Mouse (Mus musculus) E14TG2a.4 (cell line): ENCODE data around the gene Tbc1d1.

Experiments
- H3K27me3 ChIP-seq: 2 replicates; pipeline ENCODE4 v1.6.1; 2014; ENCODE audit warnings: low read length, control low read depth; ENCODE audit not compliant: insufficient read depth
- H3K36me3 ChIP-seq: 2 replicates; pipeline ENCODE4 v1.6.1; 2014; ENCODE audit warnings: low read length, control low read depth; ENCODE audit not compliant: insufficient read depth
- H3K4me1 ChIP-seq: replicated peaks from 2 replicates; pipeline ENCODE4 v1.6.1; 2014; ENCODE audit warnings: low read depth, low read length, control low read depth
- H3K4me3 ChIP-seq: replicated peaks from 2 replicates; pipeline ENCODE4 v1.5.1; 2014; ENCODE audit warnings: mild to moderate bottlenecking, low read length
- H3K9me3 ChIP-seq: 2 replicates; pipeline ENCODE4 v1.6.1; 2014; ENCODE audit warnings: low read length, control low read depth
- CTCF ChIP-seq: conservative IDR thresholded peaks from 2 replicates; pipeline ENCODE4 v1.5.1; 2014; ENCODE audit warnings: low read length
- NANOG ChIP-seq: IDR thresholded peaks from 2 replicates; pipeline ENCODE4 v1.6.1; 2014; ENCODE audit warnings: borderline replicate concordance, low read length, mixed read lengths
- POU5F1 ChIP-seq: IDR thresholded peaks from 2 replicates; pipeline ENCODE4 v1.6.1; 2014; ENCODE audit warnings: low read length, borderline replicate concordance

The Tbc1d1 gene

DNA sequence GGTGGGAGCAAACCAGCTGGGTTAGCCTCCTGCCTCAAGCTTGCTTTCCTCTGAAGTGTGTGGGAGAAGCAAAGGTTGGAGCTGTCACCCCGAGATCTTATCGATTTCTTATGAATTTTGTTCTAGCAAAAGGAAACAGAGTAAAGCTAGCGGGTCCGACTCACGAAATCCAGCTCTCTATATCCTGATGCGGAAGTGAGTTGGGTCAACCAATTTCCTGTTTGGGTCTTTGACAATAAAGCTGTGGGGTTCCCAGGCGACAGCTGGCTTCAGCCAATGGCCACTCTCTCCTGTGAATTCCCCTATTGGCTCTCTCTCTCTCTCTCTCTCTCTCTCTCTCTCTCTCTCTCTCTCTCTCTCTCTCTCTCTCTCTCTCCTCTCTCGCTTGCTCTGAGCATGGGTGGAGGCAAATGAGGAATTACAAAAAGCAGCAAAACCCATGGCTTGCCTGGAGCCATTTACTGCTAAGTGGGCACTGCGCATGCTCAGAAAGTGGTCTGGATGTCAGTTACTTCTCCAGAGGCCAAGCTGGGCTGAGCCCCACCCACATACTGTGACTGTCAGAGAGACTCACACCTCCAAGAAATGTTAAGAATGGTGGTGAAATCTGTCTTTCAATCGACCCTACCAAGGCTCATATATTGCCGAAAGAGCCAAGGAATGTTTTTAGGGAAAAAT lies 224.7 kb downstream of the Tbc1d1 start:
- peaks cover 5% of the 10 kb centered on the region; the same call in 1 of the 2 replicates for H3K27me3 ChIP-seq
- no peak for TF ChIP-seq POU5F1
- no peak for TF ChIP-seq NANOG
- no peak for TF ChIP-seq CTCF
- H3K4me1 ChIP-seq: peaks cover 83% of the 10 kb centered on the region
- no peaks in the 10 kb centered on the region for H3K9me3 ChIP-seq
- 0 out of 2 replicates have a peak overlapping the region, but pooled peaks have one; percentile 5 for H3K4me3 ChIP-seq
- H3K36me3 ChIP-seq: no peaks in the 10 kb centered on the region

DNA sequence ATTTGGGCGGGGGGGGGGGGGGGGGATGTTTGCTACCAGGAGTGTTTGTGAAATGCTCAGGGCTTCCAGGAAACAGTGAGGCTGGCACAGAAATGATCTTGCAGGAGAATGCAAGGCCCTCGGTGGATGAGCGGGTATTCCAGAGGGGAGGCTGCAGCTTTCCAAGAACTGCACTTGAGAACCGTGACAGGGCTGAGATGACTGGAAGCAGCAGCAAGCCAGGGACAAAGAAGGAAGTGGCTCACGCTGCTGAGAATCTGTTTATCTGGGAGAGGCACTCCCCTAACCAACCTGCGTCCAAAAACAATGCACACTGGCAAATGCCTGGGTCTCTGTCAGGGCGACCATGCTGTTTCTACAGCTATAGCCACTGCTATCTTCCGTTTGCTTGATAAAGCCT lies 225.4 kb downstream of the Tbc1d1 start:
- H3K27me3 ChIP-seq: peaks cover 5% of the 10 kb centered on the region; the same call in 1 of the 2 replicates
- peaks cover 83% of the 10 kb centered on the region for H3K4me1 ChIP-seq
- no peaks in the 10 kb centered on the region for H3K36me3 ChIP-seq
- no peak for TF ChIP-seq POU5F1
- H3K4me3 ChIP-seq: peak overlapping the region; percentile 27; the same call in 1 of the 2 replicates
- no peaks in the 10 kb centered on the region for H3K9me3 ChIP-seq

DNA sequence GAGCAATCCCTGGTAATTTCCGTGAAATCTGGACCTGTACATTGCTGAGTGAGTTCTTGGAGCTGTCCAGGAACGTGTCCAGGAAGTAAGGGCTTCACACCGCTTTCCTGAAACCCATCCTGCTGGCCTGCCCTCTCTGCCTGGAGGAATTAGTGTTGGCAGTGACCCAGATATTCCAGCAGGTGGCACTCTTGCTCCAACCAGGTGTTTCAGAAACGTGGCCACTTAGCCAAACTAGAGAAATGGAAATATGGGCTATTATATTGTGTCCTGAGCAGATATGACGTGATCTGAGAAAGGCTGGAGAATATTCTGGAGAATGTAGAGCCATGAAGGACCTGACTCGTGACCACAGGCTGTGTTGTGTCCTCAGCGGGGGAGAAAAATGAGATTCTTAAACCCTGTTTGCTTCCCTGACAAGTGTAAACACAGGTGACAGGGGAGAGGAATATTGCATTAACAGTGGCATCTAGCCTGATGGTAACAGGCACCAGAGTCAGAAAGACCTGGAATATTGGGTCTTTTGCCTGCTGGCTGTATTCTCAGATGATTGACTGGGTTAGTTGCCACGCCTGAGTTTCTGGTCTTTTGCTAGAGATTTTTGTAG lies 226.4 kb downstream of the Tbc1d1 start:
- Histone ChIP-seq H3K9me3 (no peaks in the 10 kb centered on the region), H3K36me3 (no peaks in the 10 kb centered on the region), H3K4me3 (no peak overlapping the region), H3K4me1 (peaks cover 93% of the 10 kb centered on the region), H3K27me3 (peaks cover 5% of the 10 kb centered on the region; the same call in 1 of the 2 replicates)
- TF ChIP-seq NANOG (no peak), POU5F1 (no peak), CTCF (peak; percentile 90)

DNA sequence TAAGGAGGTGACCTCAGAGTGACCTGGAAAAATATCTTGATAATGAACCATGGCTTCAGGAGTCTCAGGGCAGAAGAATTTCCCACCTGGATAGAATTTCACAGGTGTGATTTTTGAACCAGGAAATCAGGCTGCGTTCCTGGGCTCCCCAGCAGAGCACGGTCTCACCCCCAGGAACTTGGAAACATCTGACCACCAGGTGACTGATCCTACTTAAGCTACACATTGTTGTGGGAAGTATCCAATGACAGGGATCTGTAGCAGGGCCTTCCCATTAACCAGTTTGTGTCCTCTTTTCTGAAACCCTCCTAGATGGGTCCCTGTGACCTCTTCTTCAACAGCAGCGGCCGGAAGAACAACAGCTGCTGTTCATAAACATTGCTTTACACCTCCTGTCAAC lies 227.1 kb downstream of the Tbc1d1 start:
- Histone ChIP-seq H3K27me3 (peaks cover 1% of the 10 kb centered on the region; the same call in 1 of the 2 replicates), H3K36me3 (no peaks in the 10 kb centered on the region), H3K9me3 (no peaks in the 10 kb centered on the region), H3K4me3 (no peak overlapping the region), H3K4me1 (peaks cover 96% of the 10 kb centered on the region)
- TF ChIP-seq POU5F1 (no peak), NANOG (no peak), CTCF (no peak)

DNA sequence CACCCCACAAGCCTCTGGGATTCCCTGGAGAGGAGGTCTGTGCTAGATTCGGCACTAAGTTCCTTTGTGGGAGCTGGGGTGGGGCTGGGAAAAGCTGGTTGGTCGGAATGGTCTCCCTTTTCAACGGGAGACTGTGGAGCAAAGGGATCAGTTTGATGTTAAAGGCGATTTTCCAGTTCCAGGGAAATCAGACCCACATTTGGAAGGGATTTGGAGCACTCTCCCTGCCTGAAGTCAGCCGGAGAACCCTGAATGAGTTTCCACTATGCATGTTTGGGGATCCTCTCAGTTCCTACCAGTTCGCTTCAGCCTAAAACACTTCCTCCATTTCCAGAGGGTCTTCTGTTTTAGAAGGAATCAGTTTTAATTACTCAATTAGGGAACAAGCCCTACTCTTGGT lies 228.4 kb downstream of the Tbc1d1 start:
- Histone ChIP-seq H3K9me3 (no peaks in the 10 kb centered on the region), H3K27me3 (no peaks in the 10 kb centered on the region), H3K4me3 (no peak overlapping the region), H3K36me3 (no peaks in the 10 kb centered on the region), H3K4me1 (peaks cover 96% of the 10 kb centered on the region)
- TF ChIP-seq POU5F1 (no peak), CTCF (no peak), NANOG (no peak)

DNA sequence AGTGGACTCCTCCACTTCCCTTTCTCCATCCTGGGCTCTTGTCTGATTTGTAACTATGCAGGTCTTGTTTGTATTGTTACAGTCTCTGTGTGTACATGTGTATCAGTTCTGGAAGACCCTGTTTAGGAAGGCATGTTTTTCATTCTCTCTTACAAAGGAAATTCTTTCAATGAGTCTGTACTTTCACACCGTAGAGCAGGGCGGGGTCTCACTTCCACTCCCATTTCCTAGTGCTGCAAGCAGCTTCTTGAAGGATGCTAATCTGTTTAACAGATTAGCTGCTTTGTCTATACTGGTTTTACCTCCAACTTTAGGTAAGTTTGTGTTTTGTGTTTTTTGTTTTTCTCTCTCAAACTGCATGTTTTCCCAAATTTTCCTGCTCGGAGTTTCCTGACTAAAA lies 230.9 kb downstream of the Tbc1d1 start:
- peaks cover 94% of the 10 kb centered on the region for H3K4me1 ChIP-seq
- H3K36me3 ChIP-seq: no peaks in the 10 kb centered on the region
- no peaks in the 10 kb centered on the region for H3K27me3 ChIP-seq
- H3K4me3 ChIP-seq: no peak overlapping the region
- no peak for TF ChIP-seq NANOG
- no peaks in the 10 kb centered on the region for H3K9me3 ChIP-seq

DNA sequence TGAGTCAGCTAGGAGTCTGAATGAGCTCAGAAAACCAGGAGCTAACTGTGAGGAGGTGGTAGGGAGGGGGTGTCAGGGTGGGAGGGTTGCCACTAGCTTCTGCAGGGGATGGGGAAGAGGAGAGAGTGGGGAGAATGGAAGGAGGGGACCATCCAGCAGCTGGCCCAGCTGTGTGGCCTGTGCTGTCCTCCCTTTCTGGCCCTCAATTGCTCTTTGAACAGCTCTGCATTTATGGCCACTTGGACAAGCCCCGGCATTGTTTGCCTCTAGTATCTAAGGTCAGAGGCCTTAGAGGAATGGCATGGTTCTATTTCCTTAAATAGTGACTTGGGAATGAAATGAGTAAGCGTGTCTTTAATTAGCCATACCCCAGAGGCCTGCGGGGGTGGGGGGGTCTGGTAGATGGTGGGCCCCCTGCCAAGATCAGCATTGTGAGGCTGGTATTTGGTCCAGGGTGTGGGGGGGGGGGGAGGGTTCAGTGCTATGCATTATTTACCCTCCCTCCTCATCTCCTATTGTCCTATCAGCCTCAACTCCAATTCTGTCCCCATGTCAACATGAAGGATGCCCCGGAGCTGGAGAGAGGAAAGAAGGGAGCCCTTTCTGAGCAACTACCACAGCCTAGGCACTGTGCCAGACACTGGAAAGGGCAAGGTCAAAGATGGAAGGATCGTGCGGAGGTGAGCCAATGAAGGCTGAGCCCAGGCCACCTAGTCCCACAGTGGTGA lies 233.3 kb downstream of the Tbc1d1 start:
- peaks cover 10% of the 10 kb centered on the region; the same call in 1 of the 2 replicates for H3K36me3 ChIP-seq
- H3K27me3 ChIP-seq: no peaks in the 10 kb centered on the region
- TF ChIP-seq CTCF (no peak), POU5F1 (no peak), NANOG (no peak)
- peak overlapping the region; percentile 35 for H3K4me3 ChIP-seq
- H3K9me3 ChIP-seq: no peaks in the 10 kb centered on the region
- peaks cover 92% of the 10 kb centered on the region for H3K4me1 ChIP-seq

DNA sequence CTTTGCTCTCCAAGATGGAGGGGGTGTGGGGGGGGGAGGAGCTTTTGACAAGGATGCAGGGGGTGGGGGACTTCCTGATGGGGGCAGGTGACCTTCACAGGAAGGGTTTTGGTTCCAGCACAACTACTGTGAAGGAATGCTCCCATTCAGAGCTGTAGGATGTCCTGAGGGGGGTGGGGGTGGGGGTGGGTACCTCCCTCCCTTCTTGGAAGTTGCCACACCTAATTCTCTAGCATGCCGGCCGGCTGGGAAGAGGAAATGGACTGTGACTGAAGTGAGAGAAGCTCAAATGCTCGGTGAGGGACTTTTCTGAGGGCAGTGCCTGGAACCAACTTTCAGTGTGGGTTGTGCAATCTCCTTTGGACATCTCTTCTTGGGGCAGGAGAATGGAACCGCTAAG lies 235.2 kb downstream of the Tbc1d1 start:
- Histone ChIP-seq H3K4me3 (peak overlapping the region; percentile 74), H3K4me1 (peaks cover 87% of the 10 kb centered on the region), H3K36me3 (peaks cover 25% of the 10 kb centered on the region), H3K27me3 (no peaks in the 10 kb centered on the region), H3K9me3 (no peaks in the 10 kb centered on the region)
- no peak for TF ChIP-seq POU5F1
- no peak for TF ChIP-seq NANOG
- no peak for TF ChIP-seq CTCF
